In genomic region chr7:139103960-139104381, GRCm38 (mm10) we compare ENCODE assay signal across 11 mouse cellular contexts. TPM values are rescaled to one million over a fixed set of nuclear protein-coding genes. Genes with fewer than 3 reads are reported as not detected.
A peak's percentile ranks its signal among the peaks of the same experiment; 100 is the strongest.
DNase-seq lines count a peak whose midpoint lies in the region; ATAC-seq and TF ChIP-seq lines count a peak whose summit lies in the region.
"Had no signal": no experiment of that assay in that cellular context is flagged by ENCODE, and none has a peak within 500 bp of the region (broad histone marks: within the 10 kb centered on the region; RNA-seq: fewer than 3 reads in every experiment).

No protein-coding gene starts in this region.

- DNase-seq in midbrain, embryonic 10.5 days (ENCODE audit: low spot score), result peak; percentile 38
- DNase-seq in testis, postnatal 10 days (ENCODE audit: low spot score), result peak; percentile 74
- DNase-seq in lung, postnatal 14 days, result no peak
- DNase-seq in lung, adult 2 months, result no peak
- DNase-seq: adrenal gland, postnatal 25 days; liver, postnatal 0 days; right cerebral cortex, adult 18-20 months had no signal

- TF ChIP-seq POLR2A in lung, adult 2 months (IDR thresholded peaks at IDR 0.05; ENCODE audit: borderline replicate concordance, extremely low read depth, low read depth, low read length), result no peak

- H3K27me3 ChIP-seq in forebrain, embryonic 12.5 days, result no peaks in the 10 kb centered on the region
- no peaks in the 10 kb centered on the region for H3K27me3 ChIP-seq in forebrain, embryonic 16.5 days (replicated peaks; ENCODE audit: control insufficient read depth, insufficient read depth, low read length)
- H3K27me3 ChIP-seq in midbrain, embryonic 10.5 days (ENCODE audit: low read depth, poor library complexity, severe bottlenecking), result no peaks in the 10 kb centered on the region
- no peaks in the 10 kb centered on the region for H3K27me3 ChIP-seq in midbrain, embryonic 16.5 days (ENCODE audit: control insufficient read depth, insufficient read depth, low read depth, low read length)
- H3K27me3 ChIP-seq in hindbrain, embryonic 15.5 days, result no peaks in the 10 kb centered on the region

- WGBS in forebrain, embryonic 12.5 days, result 67% methylated on average over 10 of the region's 10 CpGs
- WGBS in forebrain, embryonic 16.5 days, result 58% methylated on average over 10 of the region's 10 CpGs
- 70% methylated on average over 10 of the region's 10 CpGs for WGBS in midbrain, embryonic 10.5 days
- 54% methylated on average over 10 of the region's 10 CpGs for WGBS in midbrain, embryonic 16.5 days
- WGBS in hindbrain, embryonic 15.5 days, result 46% methylated on average over 10 of the region's 10 CpGs
- 61% methylated on average over 10 of the region's 10 CpGs for WGBS in lung, adult 2 months

- no peaks in the 10 kb centered on the region for H3K4me1 ChIP-seq in forebrain, embryonic 12.5 days
- H3K4me1 ChIP-seq in forebrain, embryonic 16.5 days (replicated peaks; ENCODE audit: control insufficient read depth, insufficient read depth, low read length), result no peaks in the 10 kb centered on the region; the same call in 1 of the 2 replicates
- peaks cover 10% of the 10 kb centered on the region for H3K4me1 ChIP-seq in midbrain, embryonic 10.5 days
- peaks cover 2% of the 10 kb centered on the region; the same call in 1 of the 2 replicates for H3K4me1 ChIP-seq in midbrain, embryonic 16.5 days (ENCODE audit: control insufficient read depth, insufficient read depth, low read length)
- no peaks in the 10 kb centered on the region for H3K4me1 ChIP-seq in hindbrain, embryonic 15.5 days (replicated peaks)
- H3K4me1 ChIP-seq in lung, adult 2 months (ENCODE audit: control insufficient read depth, insufficient read depth, low read length), result no peaks in the 10 kb centered on the region

- TF ChIP-seq CTCF in lung, adult 2 months (IDR thresholded peaks at IDR 0.05; ENCODE audit: insufficient read depth, low read length), result no peak

- peaks cover 24% of the 10 kb centered on the region for H3K36me3 ChIP-seq in forebrain, embryonic 12.5 days (replicated peaks)
- H3K36me3 ChIP-seq in forebrain, embryonic 16.5 days (ENCODE audit: control insufficient read depth, insufficient read depth), result no peaks in the 10 kb centered on the region
- H3K36me3 ChIP-seq in midbrain, embryonic 10.5 days, result peaks cover 38% of the 10 kb centered on the region
- peaks cover 11% of the 10 kb centered on the region; the same call in 1 of the 2 replicates for H3K36me3 ChIP-seq in midbrain, embryonic 16.5 days (ENCODE audit: control insufficient read depth, insufficient read depth, low read length)
- peaks cover 17% of the 10 kb centered on the region for H3K36me3 ChIP-seq in hindbrain, embryonic 15.5 days

- H3K9ac ChIP-seq in forebrain, embryonic 12.5 days, result no peak overlapping the region
- H3K9ac ChIP-seq in forebrain, embryonic 16.5 days (replicated peaks; ENCODE audit: low read depth, low read length), result no peak overlapping the region
- H3K9ac ChIP-seq in midbrain, embryonic 16.5 days (ENCODE audit: low read depth, low read length), result no peak overlapping the region
- no peak overlapping the region for H3K9ac ChIP-seq in hindbrain, embryonic 15.5 days
- H3K9ac ChIP-seq: liver, postnatal 0 days had no signal

- H3K9me3 ChIP-seq in forebrain, embryonic 12.5 days, result no peaks in the 10 kb centered on the region
- H3K9me3 ChIP-seq in forebrain, embryonic 16.5 days (ENCODE audit: control insufficient read depth, low read length), result no peaks in the 10 kb centered on the region
- H3K9me3 ChIP-seq in midbrain, embryonic 10.5 days (replicated peaks), result no peaks in the 10 kb centered on the region
- no peaks in the 10 kb centered on the region for H3K9me3 ChIP-seq in midbrain, embryonic 16.5 days (replicated peaks; ENCODE audit: control insufficient read depth, low read length, poor library complexity, severe bottlenecking)
- H3K9me3 ChIP-seq in hindbrain, embryonic 15.5 days, result no peaks in the 10 kb centered on the region

- no peak overlapping the region for H3K27ac ChIP-seq in forebrain, embryonic 12.5 days
- H3K27ac ChIP-seq in forebrain, embryonic 16.5 days (ENCODE audit: low read length), result no peak overlapping the region
- H3K27ac ChIP-seq in midbrain, embryonic 10.5 days (replicated peaks), result 0 out of 2 replicates have a peak overlapping the region, but pooled peaks have one; percentile 46
- H3K27ac ChIP-seq in midbrain, embryonic 16.5 days (ENCODE audit: low read length), result no peak overlapping the region
- 0 out of 2 replicates have a peak overlapping the region, but pooled peaks have one; percentile 25 for H3K27ac ChIP-seq in hindbrain, embryonic 15.5 days (replicated peaks)

- H3K4me2 ChIP-seq in forebrain, embryonic 12.5 days, result no peak overlapping the region
- H3K4me2 ChIP-seq in forebrain, embryonic 16.5 days (ENCODE audit: low read length), result no peak overlapping the region
- H3K4me2 ChIP-seq in midbrain, embryonic 16.5 days (ENCODE audit: low read length), result no peak overlapping the region
- H3K4me2 ChIP-seq in hindbrain, embryonic 15.5 days, result no peak overlapping the region

- ATAC-seq in forebrain, embryonic 12.5 days (ENCODE audit: low FRiP score), result peak; percentile 42
- no peak for ATAC-seq in forebrain, embryonic 16.5 days
- no peak; the same call in 1 of the 2 replicates for ATAC-seq in midbrain, embryonic 16.5 days
- ATAC-seq in hindbrain, embryonic 15.5 days (ENCODE audit: low FRiP score, low read depth), result peak; percentile 30
- ATAC-seq: liver, postnatal 0 days had no signal

- H3K4me3 ChIP-seq in forebrain, embryonic 12.5 days (replicated peaks), result no peak overlapping the region
- no peak overlapping the region for H3K4me3 ChIP-seq in forebrain, embryonic 16.5 days (replicated peaks; ENCODE audit: low read length)
- H3K4me3 ChIP-seq in midbrain, embryonic 10.5 days, result no peak overlapping the region
- no peak overlapping the region for H3K4me3 ChIP-seq in midbrain, embryonic 16.5 days (ENCODE audit: low read depth, low read length)
- no peak overlapping the region for H3K4me3 ChIP-seq in hindbrain, embryonic 15.5 days
- no peak overlapping the region for H3K4me3 ChIP-seq in lung, adult 2 months (replicated peaks; ENCODE audit: extremely low read depth, low read depth, low read length)

RNA-seq across cellular contexts. Expression of gene Dpysl4, which starts 18.2 kb away (rescaled TPM):
- polyA plus RNA-seq in forebrain, embryonic 12.5 days (2016; fragmentation: Nextera tagmentation; extraction: Ambion mirVana), result 139 and 143 TPM in 2 replicates
- 103 and 122 TPM in 2 replicates for polyA plus RNA-seq in forebrain, embryonic 16.5 days (2015; fragmentation: Nextera tagmentation; extraction: Ambion mirVana)
- polyA plus RNA-seq in midbrain, embryonic 10.5 days (2016; fragmentation: Nextera tagmentation; extraction: Ambion mirVana), result 107 and 159 TPM in 2 replicates
- 176 and 181 TPM in 2 replicates for polyA plus RNA-seq in midbrain, embryonic 16.5 days (2015; fragmentation: Nextera tagmentation; extraction: Ambion mirVana)
- polyA plus RNA-seq in hindbrain, embryonic 15.5 days (2015; fragmentation: Nextera tagmentation; extraction: Ambion mirVana), result 183 and 192 TPM in 2 replicates
- 0.38 and 0.40 TPM in 2 replicates for polyA plus RNA-seq in lung, adult 2 months (2012; rRNA removed)

Comparison
In these comparisons a context has a peak if more than half of its experiments do, and no peak if none do; other contexts are left out.
1. ATAC-seq: peak in forebrain, embryonic 12.5 days (single experiment) and hindbrain, embryonic 15.5 days (single experiment); none in forebrain, embryonic 16.5 days (single experiment) and midbrain, embryonic 16.5 days (single experiment).
2. H3K27ac ChIP-seq: peak in midbrain, embryonic 10.5 days (single experiment) and hindbrain, embryonic 15.5 days (single experiment); none in forebrain, embryonic 12.5 days (single experiment), forebrain, embryonic 16.5 days (single experiment) and midbrain, embryonic 16.5 days (single experiment).
3. DNase-seq: peak in midbrain, embryonic 10.5 days (single experiment) and testis, postnatal 10 days (single experiment); none in lung, postnatal 14 days (single experiment) and lung, adult 2 months (single experiment).
4. RNA of gene Dpysl4, which starts 18.2 kb away (polyA plus RNA-seq): 183 to 192 TPM in hindbrain, embryonic 15.5 days, 176 to 181 TPM in midbrain, embryonic 16.5 days, 139 to 143 TPM in forebrain, embryonic 12.5 days, 103 to 122 TPM in forebrain, embryonic 16.5 days and 107 to 159 TPM in midbrain, embryonic 10.5 days; 0.38 to 0.40 TPM in lung, adult 2 months; every median in the first group is over 10 times any median in the second.